Mouse (Mus musculus) naive thymus-derived CD4-positive, alpha-beta T cell, adult 2 months (primary cell): ENCODE results near the gene Pfdn5.

Source experiments
- DNase-seq: peaks from one replicate; pipeline ENCODE4 v3.0.0-alpha.2; 2011; ENCODE audit warnings: low read depth

Gene Pfdn5

DNA sequence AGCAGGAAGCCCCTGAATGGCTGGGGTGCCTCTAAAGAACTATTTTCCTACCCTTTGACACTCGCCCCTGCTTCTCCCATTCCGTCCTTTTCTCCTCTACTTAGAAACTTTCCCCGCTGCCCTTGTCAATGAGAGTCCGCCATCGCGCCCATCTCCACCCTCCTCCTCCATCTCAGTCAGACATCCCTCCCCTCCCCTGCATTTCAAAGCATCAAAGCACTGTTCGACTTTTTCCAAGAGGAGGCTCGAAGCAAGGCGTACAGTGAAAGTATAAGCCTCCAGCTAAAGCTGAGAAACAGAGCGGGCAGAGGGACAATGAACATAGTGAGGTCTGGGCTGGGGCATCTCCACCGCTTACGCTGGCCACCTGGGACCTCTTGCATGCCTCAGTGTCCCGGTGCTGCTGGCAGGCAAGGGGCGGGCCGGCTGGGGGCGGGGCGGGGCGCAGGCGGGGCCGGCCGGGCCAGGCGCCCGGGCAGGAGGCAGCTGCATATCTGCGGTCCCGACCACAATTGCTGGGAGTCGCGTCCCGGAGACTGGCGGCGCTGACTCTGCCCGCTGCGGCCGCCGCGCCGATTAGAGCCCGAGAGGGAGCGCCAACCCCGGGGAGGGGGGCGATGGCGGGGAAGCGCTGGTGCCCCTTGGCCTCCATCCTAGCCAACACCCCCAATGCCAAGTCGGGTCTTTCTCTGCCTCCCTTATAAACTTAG lies 50.7 kb downstream of the Pfdn5 start:
- no peak for DNase-seq

- peak; percentile 86 for DNase-seq
Observed at GRCm38 (mm10) chr15:102377163-102377543, 51.2 kb downstream of the Pfdn5 start.

DNA sequence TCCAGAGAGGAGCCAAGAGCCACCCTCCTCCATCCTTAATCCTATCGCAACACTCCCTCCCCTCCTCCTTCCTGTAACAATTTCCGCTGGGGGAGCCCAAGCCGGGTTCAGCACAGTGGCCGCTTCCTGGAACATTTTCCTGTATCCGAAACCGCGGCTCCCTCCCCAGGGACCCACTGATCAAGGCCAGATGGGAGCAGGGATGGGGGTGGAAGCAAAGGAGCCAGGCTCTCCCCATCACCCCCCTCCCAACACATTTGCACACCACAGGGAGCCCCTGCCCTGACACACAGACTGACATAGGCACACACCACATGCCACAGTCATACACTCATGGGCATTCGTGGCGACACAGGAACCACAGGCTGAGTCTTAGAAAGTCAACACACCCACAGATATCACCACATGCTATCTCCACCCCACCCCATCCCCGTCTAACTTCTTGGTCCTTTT lies 51.9 kb downstream of the Pfdn5 start:
- DNase-seq, result peak; percentile 45
